Mouse (Mus musculus): Measurements from ENCODE around the gene Spata13.

Spata13 gene

GRCm38 (mm10) chr14:60753801-60754126, 120.0 kb downstream of the Spata13 start:
- no peak for DNase-seq

GRCm38 (mm10) chr14:60754656-60755055, 120.9 kb downstream of the Spata13 start:
- no peak for DNase-seq

- DNase-seq: peak; percentile 89
These were observed 122.5 kb downstream of the Spata13 start for GRCm38 (mm10) chr14:60756271-60756670.

- no peak for DNase-seq
These were observed 123.5 kb downstream of the Spata13 start for GRCm38 (mm10) chr14:60757265-60757664.

- no peak for DNase-seq
These were observed 123.9 kb downstream of the Spata13 start for GRCm38 (mm10) chr14:60757722-60758121.

- no peak for DNase-seq
These were observed 125.3 kb downstream of the Spata13 start for GRCm38 (mm10) chr14:60759097-60759496.

GRCm38 (mm10) chr14:60761801-60762200, 128.0 kb downstream of the Spata13 start:
- DNase-seq: no peak

- DNase-seq: no peak
These were observed 129.0 kb downstream of the Spata13 start for GRCm38 (mm10) chr14:60762754-60763153.

GRCm38 (mm10) chr14:60763746-60764145, 129.9 kb downstream of the Spata13 start:
- no peak for DNase-seq

GRCm38 (mm10) chr14:60764526-60764925, 130.7 kb downstream of the Spata13 start:
- no peak for DNase-seq

- no peak for DNase-seq
These were observed 131.2 kb downstream of the Spata13 start for GRCm38 (mm10) chr14:60765025-60765424.

- DNase-seq: no peak
These were observed 134.1 kb downstream of the Spata13 start, which contains the start of gene C1qtnf9 for GRCm38 (mm10) chr14:60767884-60768283. C1qtnf9 (plus strand) TSS chr14:60768134.

- no peak for DNase-seq
These were observed 135.5 kb downstream of the Spata13 start for GRCm38 (mm10) chr14:60769340-60769739.

- peak; percentile 42 for DNase-seq
These were observed 136.8 kb downstream of the Spata13 start for GRCm38 (mm10) chr14:60770594-60770993.

GRCm38 (mm10) chr14:60771057-60771456, 137.3 kb downstream of the Spata13 start:
- peak; percentile 80 for DNase-seq

- no peak for DNase-seq
These were observed 139.7 kb downstream of the Spata13 start for GRCm38 (mm10) chr14:60773476-60773875.

GRCm38 (mm10) chr14:60776521-60776920, 142.7 kb downstream of the Spata13 start:
- no peak for DNase-seq

- DNase-seq: no peak
These were observed 143.7 kb downstream of the Spata13 start for GRCm38 (mm10) chr14:60777485-60777919.

- DNase-seq: no peak
These were observed 145.4 kb downstream of the Spata13 start for GRCm38 (mm10) chr14:60779198-60779597.

- no peak for DNase-seq
These were observed 148.4 kb downstream of the Spata13 start for GRCm38 (mm10) chr14:60782121-60782656.

GRCm38 (mm10) chr14:60783196-60783595, 149.4 kb downstream of the Spata13 start:
- no peak for DNase-seq

GRCm38 (mm10) chr14:60784427-60785315, 150.9 kb downstream of the Spata13 start, which contains the start of gene Mipep:
Mipep (plus strand) TSS chr14:60784573.
- peak; percentile 83 for DNase-seq

GRCm38 (mm10) chr14:60790103-60790502, 156.3 kb downstream of the Spata13 start:
- DNase-seq: peak; percentile 51

All from cerebellum, adult 9-11 months (tissue).